Mouse (Mus musculus) thymus, postnatal 36 days (tissue): Measurements from ENCODE around the gene Fndc7.
"Not testable (repeated sequence)": the region's sequence is repeated elsewhere in the genome, so short reads cannot be mapped to it uniquely, and the experiment has no call there.

Experiments used
- DNase-seq, 2 experiments: peaks; one replicate each; pipeline ENCODE4 v3.0.0; 2022; ENCODE audit warnings: mixed read lengths in 2 of 2

Fndc7 gene

GRCm38 (mm10) chr3:108886934-108887617 lies 2.7 kb downstream of the Fndc7 start:
- DNase-seq, result no peak

GRCm38 (mm10) chr3:108885686-108886530 lies 3.9 kb downstream of the Fndc7 start:
- DNase-seq, result peak in 1 of 2 experiments; percentile 13

DNA sequence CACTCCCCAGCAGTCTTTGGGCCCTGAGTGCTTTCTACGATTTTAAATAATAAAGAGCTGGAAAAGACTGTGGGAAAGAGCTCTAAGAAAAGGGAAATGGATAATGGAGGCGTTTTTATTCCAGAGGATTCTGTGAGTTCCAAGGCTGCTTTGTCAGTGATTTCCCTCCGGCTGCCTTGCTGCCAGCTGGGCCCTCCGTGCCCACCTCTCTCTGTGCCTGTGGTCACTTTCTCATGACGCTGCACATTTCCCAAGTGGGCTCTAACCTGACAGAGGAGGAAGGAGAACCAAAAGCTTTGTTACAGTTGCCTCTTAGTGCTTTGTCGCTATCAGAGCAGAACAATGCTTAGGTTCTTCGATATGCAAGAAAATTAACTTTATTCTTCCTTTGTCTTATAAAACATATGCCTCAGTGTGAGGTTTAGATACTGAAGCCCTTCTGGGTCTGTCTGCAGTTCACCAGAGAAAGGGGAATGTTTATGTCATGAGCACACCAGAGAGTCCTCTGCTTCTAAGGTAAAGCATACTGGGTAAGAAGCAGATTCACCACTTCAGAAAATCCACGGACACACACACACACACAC lies 5.0 kb downstream of the Fndc7 start:
- no peak for DNase-seq

- no peak for DNase-seq
Observed at GRCm38 (mm10) chr3:108883067-108883466, 6.7 kb downstream of the Fndc7 start.

- DNase-seq, result not testable (repeated sequence)
Observed at GRCm38 (mm10) chr3:108881873-108882272, 7.9 kb downstream of the Fndc7 start.

DNA sequence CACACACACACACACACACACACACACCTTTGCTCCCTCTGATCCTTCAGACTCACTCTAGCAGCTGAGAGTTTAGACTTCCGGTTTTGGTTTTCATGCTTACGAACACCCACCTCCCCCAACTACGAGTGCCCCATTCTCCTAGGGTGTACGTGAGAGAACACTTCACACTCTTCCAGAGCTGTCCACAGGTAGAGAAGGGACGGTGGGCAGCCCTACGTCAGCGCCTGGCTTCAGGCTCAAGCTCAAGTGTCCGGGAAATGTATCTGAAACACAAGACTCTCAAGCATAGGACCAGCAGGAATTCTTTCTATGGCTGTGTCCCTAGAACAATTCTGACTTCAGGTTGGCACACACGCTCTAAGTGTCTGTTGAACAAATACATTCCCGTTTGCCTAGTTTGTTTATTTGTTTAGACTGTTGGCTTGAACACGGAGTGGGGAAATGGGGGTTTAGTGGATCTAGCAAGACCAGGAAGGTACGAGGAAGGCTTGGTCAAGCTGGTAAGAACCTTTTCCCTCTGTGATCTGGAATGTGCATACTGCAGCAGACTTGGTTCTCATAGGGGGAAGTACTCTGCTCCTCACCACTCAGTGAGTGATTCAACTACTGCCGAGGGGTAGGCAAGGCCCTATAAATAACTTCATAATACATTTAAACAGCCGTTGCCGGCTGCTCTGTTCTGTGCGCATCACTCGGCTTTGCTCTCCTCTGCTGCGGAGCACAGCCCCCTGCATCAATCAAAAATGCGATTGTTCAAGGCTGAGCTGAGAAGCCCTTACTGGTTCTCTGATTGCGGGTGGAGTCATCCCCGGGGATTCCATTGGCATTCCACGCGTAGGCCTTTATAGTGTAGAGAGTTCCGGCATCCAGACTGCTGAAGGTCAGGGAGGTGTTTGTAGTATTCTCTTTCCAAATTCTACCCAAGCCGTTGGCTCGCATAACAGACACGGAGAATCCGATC lies 9.0 kb downstream of the Fndc7 start:
- peak; percentile 57 to 65 for DNase-seq

DNA sequence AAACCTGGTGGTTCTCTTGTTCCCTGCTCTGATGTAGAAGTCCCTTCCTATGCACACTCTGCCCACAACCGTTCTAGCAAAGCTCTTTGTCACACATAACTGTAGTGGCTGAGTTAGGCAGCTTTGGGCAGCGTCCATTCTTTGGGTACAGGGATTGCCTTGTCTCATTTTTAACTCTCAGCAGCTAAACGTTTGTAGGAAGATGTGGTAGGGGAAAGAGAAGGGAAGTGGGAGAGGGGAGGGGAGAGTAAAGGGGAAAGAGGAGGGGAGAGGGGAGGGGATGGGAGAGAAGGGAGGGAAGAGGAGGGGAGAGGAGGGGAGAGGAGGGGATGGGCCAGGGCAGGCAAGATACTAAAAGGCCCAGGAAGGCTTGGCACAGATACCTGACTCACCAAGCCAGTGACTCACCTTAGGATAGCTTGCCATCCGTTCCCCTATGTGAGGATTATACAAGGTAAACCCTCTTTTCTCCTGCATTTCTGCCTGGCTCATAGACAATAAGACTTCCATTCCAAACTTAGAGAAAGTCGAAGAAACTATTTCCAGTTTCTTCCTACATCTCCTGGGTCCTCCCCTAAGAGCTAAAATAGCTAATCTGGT lies 9.9 kb downstream of the Fndc7 start:
- DNase-seq, result no peak

DNA sequence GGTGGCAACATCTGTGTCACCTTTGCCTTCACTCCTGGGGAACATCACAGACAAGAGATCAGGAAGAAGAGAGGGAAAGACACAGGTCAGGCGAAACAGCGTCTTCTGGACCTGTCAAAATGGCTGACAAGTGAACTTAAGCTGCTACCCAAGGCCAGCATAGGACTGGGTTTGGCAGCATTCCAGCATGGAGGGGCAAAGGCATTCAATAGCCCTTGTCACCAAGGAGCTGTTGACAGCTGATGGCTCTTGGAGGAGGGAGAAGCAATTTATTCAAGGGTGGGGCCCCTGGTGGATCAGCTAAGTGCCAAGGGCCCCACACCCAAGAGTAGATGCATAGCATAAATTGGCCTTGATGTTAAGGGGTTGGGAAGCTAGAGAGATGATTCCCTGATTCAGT lies 10.7 kb downstream of the Fndc7 start:
- no peak for DNase-seq

DNA sequence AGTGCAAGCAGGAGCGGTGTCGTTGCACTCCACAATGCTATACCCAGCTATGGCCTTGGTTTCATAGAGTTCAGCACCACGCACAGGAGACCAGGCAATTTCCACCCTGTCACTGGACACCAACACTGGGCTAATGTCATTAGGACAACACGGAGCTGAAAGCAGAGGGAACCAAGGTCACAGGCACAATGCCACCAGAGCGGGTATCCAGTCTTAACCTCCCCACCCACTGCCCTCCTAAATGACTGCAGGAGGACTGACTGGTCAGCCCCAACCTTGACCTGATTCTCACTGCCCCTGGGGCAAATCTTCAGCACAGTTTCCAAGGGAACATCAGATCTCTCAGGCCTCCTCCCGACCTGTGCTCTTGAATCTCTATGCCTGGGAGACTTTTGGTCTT lies 19.2 kb downstream of the Fndc7 start:
- DNase-seq, result no peak

DNA sequence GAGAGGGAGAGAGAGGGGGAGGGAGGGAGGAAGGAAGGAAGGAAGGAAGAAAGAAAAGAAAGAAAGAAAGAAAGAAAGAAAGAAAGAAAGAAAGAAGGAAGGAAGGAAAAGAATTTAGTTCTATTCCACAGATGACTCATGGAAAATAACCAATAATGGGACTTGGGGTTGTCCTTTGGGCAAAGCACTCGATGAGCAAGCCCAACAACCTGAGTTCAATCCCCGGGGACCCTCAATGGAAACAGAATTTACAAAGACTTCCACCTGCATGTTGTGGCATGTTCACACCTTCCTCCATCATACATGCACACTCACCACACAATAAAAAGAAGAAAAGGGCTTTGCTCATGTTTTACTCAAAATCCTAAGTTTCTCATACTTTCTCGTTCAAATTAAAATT lies 22.4 kb downstream of the Fndc7 start:
- no peak for DNase-seq

DNA sequence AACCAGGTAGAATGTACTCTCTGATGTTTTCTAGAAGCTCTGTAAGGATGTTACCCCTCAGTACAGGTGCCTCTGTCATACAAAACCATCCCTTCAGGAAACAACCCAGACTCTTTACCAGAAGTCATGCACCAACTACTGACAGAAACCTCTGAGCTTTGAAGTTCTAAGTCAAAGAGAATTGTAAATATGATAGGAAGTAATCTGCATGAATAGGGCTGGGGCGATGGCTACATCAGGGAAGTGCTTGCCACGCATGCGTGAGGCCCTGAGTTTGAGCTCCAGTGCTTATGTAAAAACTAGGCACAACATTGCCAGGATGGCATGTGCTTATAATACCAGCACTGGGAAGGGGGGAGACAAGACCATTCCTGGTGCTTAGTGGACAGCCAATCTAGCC lies 24.1 kb downstream of the Fndc7 start:
- peak; percentile 61 to 70 for DNase-seq

- no peak for DNase-seq
Observed at GRCm38 (mm10) chr3:108865129-108865528, 24.7 kb downstream of the Fndc7 start.

DNA sequence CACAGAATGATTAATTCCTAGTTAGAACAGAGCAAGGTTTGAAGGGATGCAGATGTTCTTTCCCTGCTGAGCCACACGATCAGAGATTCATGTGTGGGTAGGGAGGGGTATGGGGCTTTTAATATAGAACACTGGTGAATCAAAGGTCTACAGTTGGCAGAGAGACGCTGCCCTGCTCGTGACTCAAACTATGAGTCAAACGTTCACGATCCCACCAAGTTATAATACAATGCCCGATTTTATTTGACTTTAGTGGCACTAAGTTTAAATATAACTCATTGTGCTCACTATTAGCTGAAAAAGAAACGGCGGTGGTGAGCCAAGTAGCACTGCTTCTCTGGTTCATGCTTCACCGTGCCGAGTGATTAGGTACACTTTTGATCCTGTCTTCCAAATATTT lies 26.7 kb downstream of the Fndc7 start:
- no peak for DNase-seq

GRCm38 (mm10) chr3:108862282-108862681 lies 27.5 kb downstream of the Fndc7 start:
- DNase-seq, result not testable (repeated sequence)

DNA sequence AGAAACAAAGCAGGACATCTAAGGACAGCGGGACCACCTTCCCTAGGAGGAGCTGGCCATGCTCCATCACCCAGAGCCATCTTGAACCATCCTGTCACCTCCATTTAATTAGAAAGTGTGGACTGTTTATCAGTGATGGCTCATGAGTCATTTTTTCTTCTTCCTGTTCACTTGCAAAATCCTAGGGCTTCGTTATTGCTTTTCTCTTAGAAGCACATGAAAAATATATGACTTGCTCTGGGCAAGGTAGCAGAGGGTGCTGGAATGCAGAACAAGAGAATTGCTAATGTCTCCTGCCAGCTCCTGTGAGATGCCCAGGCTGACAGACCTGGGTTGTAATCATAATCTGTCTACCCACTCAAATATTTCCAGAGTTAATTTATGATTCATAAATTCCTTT lies 29.0 kb downstream of the Fndc7 start:
- DNase-seq, result no peak

- no peak for DNase-seq
Observed at GRCm38 (mm10) chr3:108858231-108858770, 31.5 kb downstream of the Fndc7 start.

DNA sequence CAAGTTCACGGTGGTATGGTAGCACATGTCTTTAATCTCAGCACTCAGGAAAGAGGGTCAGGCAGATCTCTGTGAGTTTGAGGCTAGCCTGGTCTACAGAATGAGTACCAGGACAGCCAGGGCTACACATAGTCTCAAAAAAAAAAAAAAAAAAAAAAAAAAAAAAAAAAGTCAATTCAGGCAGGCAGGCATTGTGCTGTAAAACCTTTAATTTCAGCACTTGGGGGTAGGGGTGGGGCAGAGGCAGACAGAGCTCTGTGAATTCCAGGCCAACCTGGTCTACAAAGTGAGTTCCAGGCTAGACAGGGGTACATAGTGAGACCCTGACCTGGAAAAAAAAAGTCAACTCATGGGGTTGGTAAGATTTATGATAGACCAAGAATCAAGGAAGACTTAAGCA lies 32.1 kb downstream of the Fndc7 start:
- no peak for DNase-seq

DNA sequence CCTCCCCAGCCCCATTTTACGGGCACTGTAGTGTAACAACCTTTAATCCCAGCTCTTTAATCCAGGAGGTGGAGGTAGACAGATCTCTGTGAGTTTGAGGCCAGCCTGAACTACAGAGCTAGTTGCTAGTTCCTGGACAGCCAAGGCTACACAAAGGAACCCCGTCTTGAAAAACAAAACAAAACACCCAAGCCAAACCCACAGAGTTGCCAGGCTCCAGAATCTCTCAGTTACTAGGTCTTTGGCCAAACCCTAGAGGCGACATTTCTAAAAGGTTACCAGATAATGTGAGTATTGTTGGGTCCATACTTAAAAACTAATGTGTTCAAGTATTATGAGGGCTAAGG lies 32.7 kb downstream of the Fndc7 start:
- DNase-seq, result no peak

- DNase-seq, result peak; percentile 60 to 66
Observed at GRCm38 (mm10) chr3:108856386-108857123, 33.3 kb downstream of the Fndc7 start.

DNA sequence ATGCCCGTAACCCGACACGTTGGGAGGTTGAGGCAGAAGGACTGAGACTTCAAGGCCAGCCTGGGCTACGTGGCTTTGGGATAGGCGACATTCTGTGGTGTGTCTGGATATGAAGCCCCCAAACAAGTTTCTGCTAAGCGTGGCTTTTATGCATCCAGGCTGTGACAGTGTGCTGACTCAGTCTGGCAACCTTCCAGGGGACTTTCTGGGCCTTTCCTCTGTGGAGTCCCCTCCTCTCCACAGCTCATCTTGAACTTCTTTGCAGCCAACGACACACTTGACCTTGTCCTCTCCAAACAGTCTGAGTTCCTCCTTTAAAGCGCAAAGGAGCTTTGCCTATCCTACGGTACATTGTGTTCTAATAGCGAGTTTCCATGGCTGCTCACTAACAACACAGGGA lies 33.9 kb downstream of the Fndc7 start:
- no peak for DNase-seq

DNA sequence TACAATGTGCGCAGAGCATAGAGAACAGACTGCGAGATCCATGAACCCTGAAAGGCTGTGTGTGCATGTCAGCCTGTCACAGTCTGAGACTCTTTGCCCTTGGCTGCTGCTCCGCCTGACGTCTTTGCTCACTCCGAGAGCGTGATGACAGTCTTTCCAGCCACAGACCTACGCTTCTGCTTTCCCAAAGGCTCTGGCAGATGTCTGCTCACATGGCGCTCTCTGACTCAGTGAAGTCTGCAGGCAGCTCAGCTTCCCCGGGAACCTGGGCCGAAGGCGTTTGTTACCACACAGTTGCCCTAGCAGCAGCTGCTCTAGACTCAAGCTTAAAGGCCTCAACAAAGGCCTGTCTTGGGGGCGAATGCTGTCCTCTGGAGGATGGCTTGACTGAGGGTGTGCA lies 34.4 kb downstream of the Fndc7 start:
- no peak for DNase-seq
